Mouse (Mus musculus): Measurements from ENCODE around the gene Cacna1h. TPM values are rescaled to one million over a fixed set of nuclear protein-coding genes. Genes with fewer than 3 reads are reported as not detected.

Gene Cacna1h
- 2.8 and 7.7 TPM in 2 replicates for polyA plus RNA-seq (2012; ENCODE audit: low replicate concordance)

DNA sequence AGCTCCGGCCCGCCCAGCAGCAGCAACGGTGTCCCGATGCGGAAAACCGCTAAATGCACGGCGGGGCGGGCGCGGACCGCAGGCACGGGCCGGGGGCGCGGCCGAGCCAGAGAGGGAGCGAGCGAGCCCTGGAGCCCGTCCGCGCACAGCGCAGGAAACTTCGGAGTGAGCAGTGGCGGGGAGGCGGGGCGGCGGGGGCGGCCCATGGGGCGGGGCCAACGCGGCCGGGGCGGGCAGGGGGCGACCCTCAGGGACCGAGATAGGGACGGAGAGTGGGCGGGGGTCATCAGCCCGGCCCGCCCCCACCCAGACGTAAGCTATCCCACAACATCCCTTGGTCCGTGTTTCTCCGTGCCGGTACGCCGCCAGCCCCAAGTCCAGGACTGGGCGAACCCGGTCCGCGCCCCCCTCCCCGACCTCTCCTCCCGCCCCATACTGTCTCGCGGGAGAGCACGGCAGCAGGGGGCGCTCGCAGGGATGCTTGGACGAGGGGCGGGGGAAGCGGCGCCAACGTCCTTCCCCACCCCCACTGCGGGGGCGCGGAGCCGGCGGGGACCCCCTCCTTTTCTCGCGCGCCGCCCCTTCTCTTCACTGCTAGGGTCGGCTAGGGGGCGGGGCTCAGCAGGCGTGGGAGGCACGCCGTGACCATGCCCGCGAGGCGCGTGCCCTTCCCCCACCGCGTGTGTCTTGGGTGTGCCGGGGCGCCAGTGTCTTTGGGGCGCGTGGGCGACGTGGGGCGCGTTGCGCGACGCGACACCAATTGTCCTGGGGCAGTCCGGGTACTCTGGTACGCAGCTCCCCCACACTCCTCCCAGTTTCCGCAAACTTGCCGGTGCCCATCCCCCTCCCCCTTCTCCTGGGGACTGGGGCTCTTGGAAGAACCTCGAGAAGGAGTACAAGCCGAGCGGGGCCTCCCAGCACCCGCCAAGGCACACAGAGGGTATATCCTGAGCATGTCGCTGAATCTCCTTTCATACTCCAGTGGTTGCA, at the start of gene Cacna1h:
Cacna1h (minus strand) TSS at position 167 of the 990 bp plus-strand sequence.

DNA sequence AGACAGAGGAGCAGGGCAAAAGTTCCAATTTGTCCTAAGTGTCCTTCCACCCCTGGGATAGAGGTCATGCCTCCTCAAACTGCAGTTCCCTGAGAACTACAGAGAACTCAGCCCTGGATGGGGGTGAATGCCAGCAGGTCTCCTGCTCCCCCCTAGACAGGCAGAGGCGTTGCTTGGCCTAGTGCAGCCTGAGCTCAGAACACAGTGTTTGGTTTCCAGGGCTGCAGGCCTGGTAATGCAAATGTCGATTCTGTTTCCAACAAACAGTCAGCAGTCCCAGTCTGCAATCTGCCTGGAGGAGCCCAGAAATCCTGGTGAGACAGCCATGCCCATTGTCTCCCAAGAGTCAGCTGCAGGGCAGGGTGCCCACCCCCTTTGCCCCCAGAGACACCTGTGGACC, 20.7 kb upstream of the Cacna1h start, which contains the start of gene Tekt4:
Tekt4 (plus strand) TSS at position 344 of the 400 bp plus-strand sequence.

DNA sequence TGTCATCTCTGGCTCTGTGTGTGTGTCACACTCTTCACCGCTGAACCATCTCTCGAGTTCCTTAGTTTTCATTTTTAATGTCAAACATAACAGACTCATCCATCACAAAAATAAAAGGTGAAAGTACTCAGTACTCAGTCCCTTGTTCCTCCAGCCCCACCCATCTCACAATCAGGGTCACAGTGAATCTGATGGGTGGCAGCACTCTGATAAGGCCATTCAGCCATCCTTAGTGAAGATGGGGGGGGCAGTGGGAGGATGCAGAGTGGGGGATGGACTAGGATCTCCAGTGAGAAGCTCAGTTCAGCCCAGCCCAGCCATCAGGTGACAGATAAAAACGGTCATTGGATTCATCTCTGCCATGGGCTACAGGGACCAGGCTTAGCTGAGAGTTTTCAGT, 64.6 kb downstream of the Cacna1h start, which contains the start of gene Tpsg1:
Tpsg1 (plus strand) TSS at position 301 of the 400 bp plus-strand sequence.

GRCm38 (mm10) chr17:25366005-25366404, 67.6 kb downstream of the Cacna1h start, which contains the start of gene Tpsb2:
TSS of gene Tpsb2 (plus strand) at chr17:25366305.

DNA sequence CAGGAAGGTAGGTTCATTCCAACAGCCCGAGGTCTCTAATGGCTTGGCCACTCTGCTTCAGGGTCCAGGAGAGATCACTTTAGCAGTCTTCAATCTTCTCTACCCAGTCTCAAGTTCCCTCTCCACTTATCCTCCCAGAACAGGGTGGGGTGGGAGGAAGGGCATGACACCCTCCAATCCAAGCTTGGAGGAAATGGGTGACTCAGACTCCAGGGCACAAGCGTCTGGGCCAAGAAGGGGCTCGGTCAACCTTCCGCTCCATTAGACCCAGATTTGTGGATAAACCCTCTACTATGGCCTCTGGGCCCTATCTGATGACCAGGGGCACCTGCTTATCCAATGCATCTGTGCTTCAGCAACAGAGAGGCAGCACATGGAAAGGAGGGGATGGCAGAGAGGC, 88.1 kb downstream of the Cacna1h start, which contains the start of gene Tpsab1:
Tpsab1 (minus strand) TSS at position 101 of the 400 bp plus-strand sequence.

Other genes with a start within 250 kb of the Cacna1h start
- 43.9 and 71.2 TPM in 2 replicates for gene BC003965, start 249.2 kb downstream of the Cacna1h start, polyA plus RNA-seq (2012; ENCODE audit: low replicate concordance)
- gene Unkl, start 245.4 kb downstream of the Cacna1h start, polyA plus RNA-seq (2012; ENCODE audit: low replicate concordance), result 54.2 and 108 TPM in 2 replicates
- gene Gnptg, start 193.7 kb downstream of the Cacna1h start, polyA plus RNA-seq (2012; ENCODE audit: low replicate concordance), result 3.7 and 11.8 TPM in 2 replicates
- 10.5 and 15.0 TPM in 2 replicates for gene Tsr3, start 193.6 kb downstream of the Cacna1h start, polyA plus RNA-seq (2012; ENCODE audit: low replicate concordance)
- gene Baiap3, start 177.4 kb downstream of the Cacna1h start, polyA plus RNA-seq (2012; ENCODE audit: low replicate concordance), result 0.28 and 0.75 TPM in 2 replicates
- gene Ube2i, start 159.2 kb downstream of the Cacna1h start, polyA plus RNA-seq (2012; ENCODE audit: low replicate concordance), result 152 and 183 TPM in 2 replicates
- 0.39 TPM in 1 of 2 replicates, not detected in the other for gene Prss34, start 135.4 kb downstream of the Cacna1h start, polyA plus RNA-seq (2012; ENCODE audit: low replicate concordance)
- not detected in 2 replicates for gene Prss28, start 125.1 kb downstream of the Cacna1h start, polyA plus RNA-seq (2012; ENCODE audit: low replicate concordance)
- 0.60 and 0.61 TPM in 2 replicates for gene Prss29, start 115.1 kb downstream of the Cacna1h start, polyA plus RNA-seq (2012; ENCODE audit: low replicate concordance)
- 0.16 and 0.36 TPM in 2 replicates for gene Tpsab1, start 88.2 kb downstream of the Cacna1h start, polyA plus RNA-seq (2012; ENCODE audit: low replicate concordance)
- 0.93 and 1.2 TPM in 2 replicates for gene Tpsb2, start 67.5 kb downstream of the Cacna1h start, polyA plus RNA-seq (2012; ENCODE audit: low replicate concordance)
- gene Tpsg1, start 64.5 kb downstream of the Cacna1h start, polyA plus RNA-seq (2012; ENCODE audit: low replicate concordance), result not detected in 2 replicates
- not detected in 2 replicates for gene Tekt4, start 20.8 kb upstream of the Cacna1h start, polyA plus RNA-seq (2012; ENCODE audit: low replicate concordance)
- not detected in 2 replicates for gene Sstr5, start 63.5 kb upstream of the Cacna1h start, polyA plus RNA-seq (2012; ENCODE audit: low replicate concordance)
- gene Sox8, start 136.9 kb upstream of the Cacna1h start, polyA plus RNA-seq (2012; ENCODE audit: low replicate concordance), result 0.12 TPM in 1 of 2 replicates, not detected in the other
- gene Lmf1, start 145.3 kb upstream of the Cacna1h start, polyA plus RNA-seq (2012; ENCODE audit: low replicate concordance), result 8.7 and 13.3 TPM in 2 replicates

All from leukemia stem cell, adult 10-12 weeks (primary cell).